Mouse (Mus musculus) olfactory bulb, adult 2 months (tissue): ENCODE results near the gene Glipr1.

Experiments
- CTCF ChIP-seq: fragments of 200-500 bp; IDR thresholded peaks from 2 replicates; pipeline ENCODE4 v1.5.1; 2012; ENCODE audit warnings: low read depth, mild to moderate bottlenecking, low read length, moderate library complexity; ENCODE audit not compliant: insufficient read depth
- POLR2A ChIP-seq: fragments of 200-500 bp; IDR thresholded peaks from 2 replicates; pipeline ENCODE4 v1.6.1; 2012; ENCODE audit warnings: mild to moderate bottlenecking, low read depth, low read length, moderate library complexity; ENCODE audit not compliant: insufficient read depth

- TF ChIP-seq POLR2A (no peak), CTCF (no peak)
Observed at GRCm38 (mm10) chr10:111999765-112000164, 2.7 kb downstream of the Glipr1 start.
